Mouse (Mus musculus): ENCODE results near the gene Arrdc5. TPM values are rescaled to one million over a fixed set of nuclear protein-coding genes. Genes with fewer than 3 reads are reported as not detected.

Arrdc5 gene
- polyA plus RNA-seq, 1 experiment from 2014 or later, result not detected

DNA sequence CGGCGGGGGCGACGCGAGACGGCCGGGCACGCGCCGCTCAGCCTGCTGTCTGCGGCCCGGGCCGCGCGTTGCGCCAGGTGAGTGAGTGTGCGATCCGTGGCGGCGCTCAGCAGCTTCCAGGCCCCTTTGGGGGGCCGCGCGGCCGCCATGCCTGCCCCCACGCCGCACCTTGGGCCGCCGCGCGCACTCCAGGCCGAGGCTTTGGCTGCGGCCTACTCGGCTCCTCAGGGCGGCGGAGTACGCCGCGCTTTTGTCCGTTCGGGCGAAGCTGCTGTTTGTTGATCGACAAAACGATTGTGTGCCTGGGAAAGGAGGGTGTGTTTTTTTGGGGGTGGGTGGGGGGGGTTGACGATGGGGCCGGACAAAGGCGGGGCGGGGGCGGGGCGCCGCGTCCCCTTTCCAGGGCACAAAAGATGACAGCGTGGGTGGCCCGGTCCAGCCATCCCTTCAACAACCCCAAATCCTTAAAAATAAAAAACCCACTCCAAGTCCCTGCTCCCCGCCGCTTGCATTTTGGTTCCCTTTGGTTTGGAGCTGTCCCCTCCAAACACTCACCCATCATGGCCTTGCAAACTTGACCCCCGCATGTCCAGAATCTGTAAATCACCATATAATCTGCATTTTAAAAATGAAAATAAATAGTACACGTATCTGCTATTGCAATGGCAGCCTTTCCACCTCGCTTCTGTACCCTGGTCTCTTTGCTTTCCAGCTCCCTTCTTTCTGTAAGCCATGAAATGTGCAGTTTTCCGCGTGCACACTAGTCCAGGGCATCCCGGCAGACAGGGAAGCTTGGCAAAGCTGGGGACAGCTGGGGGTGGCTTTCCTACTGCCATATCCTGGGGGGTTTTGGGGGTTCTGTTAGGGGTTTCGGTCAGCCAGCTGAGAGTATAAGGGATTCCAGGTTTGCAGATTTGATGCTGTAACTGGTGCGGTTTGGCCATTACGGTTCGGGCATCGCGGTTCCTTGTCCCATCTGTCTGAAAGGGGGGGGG is 26.4 kb upstream of the Arrdc5 start:
- ATAC-seq (ENCODE audit: insufficient number of reproducible peaks, insufficient read depth, low FRiP score, low TSS enrichment), result peak; percentile 31
- Histone ChIP-seq H3K27ac (peak overlapping the region; percentile 94), H3K4me3 (peak overlapping the region; percentile 84), H3K9ac (peak overlapping the region; percentile 93), H3K4me1 (peaks cover 26% of the 10 kb centered on the region), H3K27me3 (no peaks in the 10 kb centered on the region), H3K4me2 (replicated peaks) (peak overlapping the region; percentile 94), H3K9me3 (no peaks in the 10 kb centered on the region), H3K36me3 (peaks cover 13% of the 10 kb centered on the region)
- 2% methylated on average over 64 of the region's 67 CpGs for WGBS

DNA sequence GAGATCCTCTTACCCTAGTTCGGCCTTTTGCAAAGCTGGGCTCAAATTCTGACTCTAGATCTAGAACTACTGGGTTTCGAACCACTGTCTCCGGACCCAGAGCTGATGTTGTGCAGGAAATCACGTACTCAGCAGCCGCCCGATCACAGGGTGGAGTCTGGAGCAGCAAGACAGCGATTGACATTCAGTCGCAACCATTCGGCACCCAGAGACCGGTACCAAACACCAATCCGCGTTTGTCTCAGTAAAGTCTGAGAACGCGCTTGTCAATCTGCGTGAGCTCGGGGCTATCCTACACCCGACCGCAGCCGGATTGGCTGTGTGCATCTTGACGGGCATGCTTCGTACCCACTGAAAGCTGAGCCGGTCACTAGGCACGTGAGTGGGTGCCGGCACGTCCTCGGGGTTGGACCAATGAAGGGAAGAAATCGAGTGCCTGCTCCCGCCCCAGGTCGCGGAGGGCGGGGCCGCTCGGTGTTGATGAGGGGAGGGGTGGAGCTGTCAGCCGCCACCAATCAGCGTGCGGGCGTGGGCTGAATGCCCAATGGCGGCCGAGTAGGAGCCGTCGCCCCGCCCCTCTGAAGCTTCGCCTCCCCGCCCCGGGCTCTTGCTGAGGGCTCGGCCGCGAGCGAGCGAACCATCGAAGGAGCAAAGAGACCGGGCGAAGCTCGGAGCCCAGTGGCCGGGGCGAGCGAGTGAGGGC is 25.5 kb upstream of the Arrdc5 start, which contains the start of gene Kdm4b:
Gene Kdm4b (plus strand): TSS at position 613 of the 703 bp plus-strand sequence.
- ATAC-seq (ENCODE audit: insufficient number of reproducible peaks, insufficient read depth, low FRiP score, low TSS enrichment), result peak; percentile 100
- peak within 1 kb of the TSS; percentile 94 for H3K27ac ChIP-seq
- WGBS, result under 1% methylated on average over 57 of the region's 57 CpGs
- H3K4me2 ChIP-seq (replicated peaks), result peak within 1 kb of the TSS; percentile 94
- no peaks in the 10 kb centered on the region for H3K27me3 ChIP-seq
- peaks cover 24% of the 10 kb centered on the region for H3K4me1 ChIP-seq
- H3K9ac ChIP-seq, result peak within 1 kb of the TSS; percentile 93
- no peaks in the 10 kb centered on the region for H3K9me3 ChIP-seq
- H3K4me3 ChIP-seq, result peak within 1 kb of the TSS; percentile 84
- peaks cover 19% of the 10 kb centered on the region for H3K36me3 ChIP-seq

DNA sequence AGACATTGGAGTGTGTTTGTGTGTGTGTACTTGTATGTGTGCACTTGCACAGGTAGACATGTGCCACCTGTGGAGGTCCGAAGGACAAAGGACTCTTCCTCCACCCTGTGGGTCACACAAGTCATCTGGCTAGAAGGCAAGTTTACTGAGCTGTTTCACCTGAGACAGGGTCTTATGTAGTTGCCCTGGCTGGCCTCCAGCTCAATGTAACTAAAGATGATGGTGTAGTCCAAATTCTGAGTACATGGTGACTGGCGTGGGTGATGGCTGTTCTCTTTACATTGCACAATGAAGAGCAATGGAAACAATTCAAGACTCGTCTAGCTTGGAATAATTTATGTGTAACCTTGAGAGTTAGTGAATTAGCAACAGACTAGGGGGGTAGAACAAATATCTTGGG is 24.3 kb upstream of the Arrdc5 start:
- no peak for ATAC-seq (ENCODE audit: insufficient number of reproducible peaks, insufficient read depth, low FRiP score, low TSS enrichment)
- Histone ChIP-seq H3K27ac (no peak overlapping the region), H3K4me3 (no peak overlapping the region), H3K9me3 (no peaks in the 10 kb centered on the region), H3K4me1 (peaks cover 24% of the 10 kb centered on the region), H3K9ac (no peak overlapping the region), H3K36me3 (peaks cover 31% of the 10 kb centered on the region), H3K27me3 (no peaks in the 10 kb centered on the region), H3K4me2 (replicated peaks) (no peak overlapping the region)
- 82% methylated on average over 3 of the region's 3 CpGs for WGBS

GRCm38 (mm10) chr17:56309191-56309945 is 9.3 kb upstream of the Arrdc5 start:
- 89% methylated on average over 15 of the region's 15 CpGs for WGBS
- H3K9me3 ChIP-seq, result no peaks in the 10 kb centered on the region
- 0 out of 2 replicates have a peak overlapping the region, but pooled peaks have one; percentile 10 for H3K9ac ChIP-seq
- no peak for ATAC-seq (ENCODE audit: insufficient number of reproducible peaks, insufficient read depth, low FRiP score, low TSS enrichment)
- no peak overlapping the region for H3K27ac ChIP-seq
- H3K4me1 ChIP-seq, result peaks cover 26% of the 10 kb centered on the region
- no peaks in the 10 kb centered on the region for H3K27me3 ChIP-seq
- no peak overlapping the region for H3K4me2 ChIP-seq (replicated peaks)
- peaks cover 80% of the 10 kb centered on the region for H3K36me3 ChIP-seq
- no peak overlapping the region for H3K4me3 ChIP-seq

- Histone ChIP-seq H3K4me3 (no peak overlapping the region), H3K9me3 (no peaks in the 10 kb centered on the region), H3K36me3 (peaks cover 69% of the 10 kb centered on the region), H3K4me2 (replicated peaks) (no peak overlapping the region), H3K27ac (0 out of 2 replicates have a peak overlapping the region, but pooled peaks have one; percentile 4), H3K9ac (no peak overlapping the region), H3K4me1 (peaks cover 26% of the 10 kb centered on the region), H3K27me3 (no peaks in the 10 kb centered on the region)
- no peak for ATAC-seq (ENCODE audit: insufficient number of reproducible peaks, insufficient read depth, low FRiP score, low TSS enrichment)
- WGBS, result 77% methylated on average over 6 of the region's 6 CpGs
Observed at GRCm38 (mm10) chr17:56308088-56308487, 8.0 kb upstream of the Arrdc5 start.

- no peaks in the 10 kb centered on the region for H3K27me3 ChIP-seq
- H3K27ac ChIP-seq, result peak overlapping the region; percentile 18; the same call in 1 of the 2 replicates
- WGBS, result 71% methylated on average over 8 of the region's 8 CpGs
- peak overlapping the region; percentile 79 for H3K4me3 ChIP-seq
- no peak for ATAC-seq (ENCODE audit: insufficient number of reproducible peaks, insufficient read depth, low FRiP score, low TSS enrichment)
- peaks cover 34% of the 10 kb centered on the region for H3K4me1 ChIP-seq
- peak overlapping the region; percentile 95 for H3K4me2 ChIP-seq (replicated peaks)
- H3K9ac ChIP-seq, result peak overlapping the region; percentile 77
- H3K36me3 ChIP-seq, result peaks cover 48% of the 10 kb centered on the region
- no peaks in the 10 kb centered on the region for H3K9me3 ChIP-seq
Observed at GRCm38 (mm10) chr17:56305826-56306225, 5.7 kb upstream of the Arrdc5 start.

DNA sequence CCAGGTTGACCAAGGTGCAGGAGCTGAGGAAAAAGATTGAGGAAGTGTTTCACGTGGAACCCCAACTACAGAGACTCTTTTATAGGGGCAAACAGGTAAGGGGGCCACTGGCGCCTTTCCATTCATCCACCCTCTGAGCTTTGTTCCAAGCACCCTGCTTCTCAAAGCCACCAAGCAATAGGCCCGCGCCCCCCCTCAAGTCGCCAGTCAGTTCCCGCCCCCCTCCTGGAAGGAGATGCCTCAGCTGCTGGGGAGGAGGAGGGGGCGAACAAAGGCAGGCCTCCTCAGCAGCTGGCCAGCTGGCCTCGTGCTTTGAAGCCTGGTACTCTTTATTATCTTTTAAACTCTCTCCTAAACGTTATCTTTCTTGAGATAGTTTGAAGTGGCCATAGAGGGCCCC is 5.1 kb upstream of the Arrdc5 start:
- WGBS, result 36% methylated on average over 8 of the region's 9 CpGs
- peaks cover 34% of the 10 kb centered on the region for H3K4me1 ChIP-seq
- H3K9me3 ChIP-seq, result no peaks in the 10 kb centered on the region
- H3K27ac ChIP-seq, result peak overlapping the region; percentile 18
- ATAC-seq (ENCODE audit: insufficient number of reproducible peaks, insufficient read depth, low FRiP score, low TSS enrichment), result no peak
- peak overlapping the region; percentile 95 for H3K4me2 ChIP-seq (replicated peaks)
- peak overlapping the region; percentile 77 for H3K9ac ChIP-seq
- peak overlapping the region; percentile 79 for H3K4me3 ChIP-seq
- no peaks in the 10 kb centered on the region for H3K27me3 ChIP-seq
- peaks cover 41% of the 10 kb centered on the region for H3K36me3 ChIP-seq

DNA sequence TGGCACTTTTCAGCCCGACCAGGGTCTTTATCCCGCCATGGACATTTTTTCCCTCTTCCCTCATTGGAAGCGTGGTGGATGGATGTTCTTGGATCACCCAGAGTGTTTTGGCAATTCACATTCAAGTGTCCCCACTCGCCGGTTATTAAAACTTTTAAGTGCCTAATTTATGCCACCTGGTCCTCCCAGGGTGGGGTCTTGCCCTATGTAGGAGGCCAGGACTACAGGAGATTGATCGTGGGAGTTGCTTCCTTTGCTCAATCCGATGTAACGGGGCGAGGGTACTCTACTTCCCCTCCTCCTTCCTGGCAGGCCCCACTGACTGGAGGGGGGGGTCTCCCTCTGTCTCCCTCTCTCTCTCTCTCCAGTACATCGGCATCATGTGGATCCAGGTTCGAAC is 4.6 kb upstream of the Arrdc5 start:
- 9% methylated on average over 11 of the region's 11 CpGs for WGBS
- Histone ChIP-seq H3K4me3 (peak overlapping the region; percentile 79), H3K4me2 (replicated peaks) (peak overlapping the region; percentile 95), H3K9ac (peak overlapping the region; percentile 77), H3K27ac (peak overlapping the region; percentile 66; the same call in 1 of the 2 replicates), H3K27me3 (no peaks in the 10 kb centered on the region), H3K36me3 (peaks cover 37% of the 10 kb centered on the region), H3K4me1 (peaks cover 34% of the 10 kb centered on the region), H3K9me3 (no peaks in the 10 kb centered on the region)
- ATAC-seq (ENCODE audit: insufficient number of reproducible peaks, insufficient read depth, low FRiP score, low TSS enrichment), result no peak

DNA sequence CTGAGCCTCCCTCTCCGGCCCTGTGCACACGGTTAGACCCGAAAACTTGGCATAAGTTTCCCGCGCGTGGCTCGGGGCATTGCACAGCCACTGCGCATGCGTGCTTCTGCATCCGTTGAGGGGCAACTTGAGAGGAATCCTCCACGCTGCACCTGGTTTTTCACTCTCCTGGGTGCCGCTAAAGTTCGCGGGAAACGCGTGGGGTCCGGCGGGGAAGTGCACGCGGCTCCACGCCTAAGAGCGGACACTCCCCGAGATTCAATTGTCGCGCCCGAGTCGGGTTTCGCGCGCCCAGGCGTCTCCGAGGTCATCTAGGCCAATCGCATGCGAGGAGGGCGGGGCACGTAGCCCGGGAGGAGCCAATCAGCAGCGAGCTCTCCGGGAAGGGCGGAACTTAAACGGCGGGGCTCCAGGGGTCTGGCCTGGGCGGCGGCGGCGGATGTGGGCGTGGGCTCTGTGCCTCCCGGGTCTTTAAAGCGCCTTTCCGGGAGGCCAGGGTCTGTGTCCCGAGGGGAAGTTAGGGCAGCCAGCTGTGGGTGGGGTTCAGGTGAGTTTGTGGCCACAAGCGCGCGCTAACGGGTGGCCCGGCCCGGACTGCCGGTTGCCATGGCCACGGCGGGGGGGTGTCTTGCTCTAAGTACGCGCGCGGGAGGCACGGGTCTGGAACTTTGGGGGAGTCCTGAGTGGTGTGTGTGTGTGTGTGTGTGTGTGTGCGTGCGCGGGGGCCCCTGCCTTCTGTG is 3.9 kb upstream of the Arrdc5 start:
- Histone ChIP-seq H3K36me3 (peaks cover 30% of the 10 kb centered on the region), H3K4me2 (replicated peaks) (peak overlapping the region; percentile 95), H3K27ac (peak overlapping the region; percentile 90), H3K9ac (peak overlapping the region; percentile 77), H3K9me3 (no peaks in the 10 kb centered on the region), H3K27me3 (no peaks in the 10 kb centered on the region), H3K4me3 (peak overlapping the region; percentile 79), H3K4me1 (peaks cover 34% of the 10 kb centered on the region)
- WGBS, result under 1% methylated on average over 68 of the region's 68 CpGs
- ATAC-seq (ENCODE audit: insufficient number of reproducible peaks, insufficient read depth, low FRiP score, low TSS enrichment), result peak; percentile 85

DNA sequence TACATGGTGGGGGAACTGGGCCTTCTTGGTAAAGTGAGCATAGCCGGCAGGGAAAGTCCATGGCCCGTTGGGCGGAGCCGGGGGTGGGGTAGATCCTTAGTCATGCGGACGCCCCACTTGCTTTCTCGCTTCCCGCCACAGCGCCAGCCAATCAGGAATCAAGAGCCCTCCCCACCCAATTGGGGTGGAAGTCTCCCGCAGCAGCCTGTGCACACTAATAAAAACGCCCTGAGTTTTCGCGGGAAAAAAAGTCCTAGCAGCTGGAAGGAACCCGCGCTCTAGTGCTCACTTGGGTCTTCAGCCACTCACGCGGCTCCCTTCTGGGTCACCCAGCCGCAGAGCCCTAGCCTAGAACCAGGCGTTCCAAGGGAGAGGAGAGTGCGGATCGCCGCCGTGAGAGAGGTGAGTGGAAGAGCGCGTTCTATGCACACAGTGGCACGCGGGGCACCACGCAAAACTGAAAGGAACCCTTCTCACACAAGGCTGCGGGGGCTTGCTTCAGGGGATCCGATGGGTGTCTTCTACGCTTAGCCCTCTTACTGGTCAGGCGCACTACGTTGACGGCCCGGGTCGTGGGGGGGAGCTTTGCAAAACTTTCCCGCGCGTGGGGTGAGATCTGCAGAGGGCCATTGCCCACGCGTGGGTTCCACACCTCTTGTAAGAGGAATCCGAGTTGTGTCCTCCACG is 3.2 kb upstream of the Arrdc5 start, which contains the start of gene Uhrf1:
Gene Uhrf1 (plus strand): TSS at position 162 of the 687 bp plus-strand sequence.
- WGBS, result 1% methylated on average over 43 of the region's 43 CpGs
- H3K4me1 ChIP-seq, result peaks cover 34% of the 10 kb centered on the region
- peak within 1 kb of the TSS; percentile 95 for H3K4me2 ChIP-seq (replicated peaks)
- H3K27me3 ChIP-seq, result no peaks in the 10 kb centered on the region
- peaks cover 24% of the 10 kb centered on the region for H3K36me3 ChIP-seq
- H3K9me3 ChIP-seq, result no peaks in the 10 kb centered on the region
- peak; percentile 69 for ATAC-seq (ENCODE audit: insufficient number of reproducible peaks, insufficient read depth, low FRiP score, low TSS enrichment)
- H3K27ac ChIP-seq, result peak within 1 kb of the TSS; percentile 90
- peak within 1 kb of the TSS; percentile 77 for H3K9ac ChIP-seq
- peak within 1 kb of the TSS; percentile 79 for H3K4me3 ChIP-seq
